Mouse (Mus musculus) brown adipose tissue, adult 24 weeks (tissue): ENCODE measurements at regions not wholly inside any gene's neighbourhood (a gene's known extent, or its start where the extent isn't known, plus 50 kb on each side); places are given as distances from the start of the nearest gene placed in this dataset.

ENCODE experiments used
- H3K27ac ChIP-seq: fragments of 200-500 bp; replicated peaks from 2 replicates; pipeline ENCODE4 v1.5.1; 2012; ENCODE audit warnings: low read depth, mild to moderate bottlenecking, low read length
- H3K4me1 ChIP-seq: fragments of 200-500 bp; 2 replicates; pipeline ENCODE4 v1.6.1; 2012; ENCODE audit warnings: low read length, mixed read lengths; ENCODE audit not compliant: control insufficient read depth, insufficient read depth, insufficient read length
- H3K4me3 ChIP-seq: fragments of 200-500 bp; 2 replicates; pipeline ENCODE4 v1.5.1; 2012; ENCODE audit warnings: low read depth, mild to moderate bottlenecking, low read length, moderate library complexity; ENCODE audit not compliant: insufficient read depth

DNA sequence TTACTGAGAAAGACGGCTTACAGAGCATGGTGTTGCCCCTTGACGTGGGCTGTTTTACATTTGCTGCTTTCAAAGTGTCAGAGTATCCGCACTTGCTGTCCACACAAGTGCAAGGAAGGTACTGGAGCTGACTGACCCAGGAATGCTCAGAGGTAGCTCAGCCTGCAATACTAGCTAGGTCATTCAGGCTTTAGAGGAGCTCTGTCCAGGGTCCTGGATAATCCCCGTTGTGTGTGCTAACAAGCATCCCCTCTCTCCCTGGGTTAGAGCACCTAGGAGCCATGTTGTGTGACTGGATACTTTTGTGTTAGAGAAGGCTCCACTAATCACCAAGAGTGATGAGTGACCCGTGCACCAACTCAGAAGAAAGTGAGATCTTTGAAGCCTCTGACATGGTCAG, 431.9 kb upstream of the 3110018I06Rik start:
- no peak overlapping the region for H3K27ac ChIP-seq

DNA sequence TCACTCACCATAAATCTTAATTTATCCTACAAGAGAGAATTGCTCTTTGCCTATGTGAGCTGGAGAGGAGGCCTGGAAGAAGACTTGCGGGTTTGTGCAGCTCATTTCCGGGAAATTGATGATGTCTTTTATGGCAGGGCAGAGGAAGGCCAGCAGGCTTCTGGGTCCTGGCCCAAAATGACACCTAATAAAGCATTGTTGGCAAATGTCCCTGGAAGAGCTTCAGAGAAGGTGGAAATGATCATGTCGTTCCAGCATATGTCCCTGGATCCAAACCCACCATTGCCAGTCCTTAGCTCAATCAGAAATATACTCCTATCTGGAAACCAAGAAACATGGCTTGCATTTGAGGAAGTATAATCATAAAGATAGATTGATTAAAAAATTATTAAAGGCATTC, 427.9 kb upstream of the 3110018I06Rik start:
- Histone ChIP-seq H3K27ac (no peak overlapping the region), H3K4me3 (no peak overlapping the region), H3K4me1 (no peaks in the 10 kb centered on the region)

More for the DNA sequence above, 431.9 kb upstream of the 3110018I06Rik start:
- Histone ChIP-seq H3K4me1 (no peaks in the 10 kb centered on the region), H3K4me3 (no peak overlapping the region)

DNA sequence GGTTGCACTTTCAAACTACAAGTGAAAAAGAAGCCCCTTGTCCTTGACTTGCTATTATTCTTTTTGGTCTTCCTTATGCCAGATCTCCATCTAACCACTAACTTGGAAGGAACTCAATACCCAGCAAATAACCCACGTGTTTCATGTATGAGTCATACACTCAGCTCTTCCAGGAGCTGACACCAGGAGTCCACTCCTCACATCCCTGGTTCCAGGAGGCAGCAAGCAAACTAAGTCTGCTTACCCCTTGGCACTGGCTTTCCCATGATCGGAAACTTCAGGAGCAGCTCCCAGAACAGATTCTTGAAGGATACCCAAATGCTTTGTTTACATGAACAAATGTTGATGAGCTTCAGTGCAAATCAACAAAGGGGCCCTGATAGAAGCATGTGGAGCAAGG, 421.1 kb upstream of the 3110018I06Rik start:
- Histone ChIP-seq H3K4me3 (no peak overlapping the region), H3K4me1 (no peaks in the 10 kb centered on the region), H3K27ac (no peak overlapping the region)

DNA sequence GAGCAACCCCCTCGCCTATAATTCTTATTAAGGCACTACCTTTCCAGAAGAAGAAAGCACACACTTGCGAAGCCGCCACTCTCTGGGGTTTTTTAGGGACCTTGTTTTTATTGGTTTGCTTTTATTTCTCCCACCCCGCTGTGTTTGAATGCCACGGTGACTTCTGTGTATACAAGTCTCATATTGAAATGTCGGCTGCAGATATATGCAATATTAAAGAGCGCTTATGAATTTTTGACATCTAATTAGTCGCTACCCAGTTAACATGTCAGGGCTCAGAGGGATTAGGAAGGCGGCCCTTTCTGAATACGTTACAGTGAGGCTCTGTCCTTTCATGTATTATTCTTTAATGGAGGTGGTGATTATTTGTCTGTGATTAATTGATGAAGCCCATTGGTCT, 405.9 kb upstream of the 3110018I06Rik start:
- no peak overlapping the region for H3K4me3 ChIP-seq
- H3K27ac ChIP-seq: no peak overlapping the region
- no peaks in the 10 kb centered on the region for H3K4me1 ChIP-seq

DNA sequence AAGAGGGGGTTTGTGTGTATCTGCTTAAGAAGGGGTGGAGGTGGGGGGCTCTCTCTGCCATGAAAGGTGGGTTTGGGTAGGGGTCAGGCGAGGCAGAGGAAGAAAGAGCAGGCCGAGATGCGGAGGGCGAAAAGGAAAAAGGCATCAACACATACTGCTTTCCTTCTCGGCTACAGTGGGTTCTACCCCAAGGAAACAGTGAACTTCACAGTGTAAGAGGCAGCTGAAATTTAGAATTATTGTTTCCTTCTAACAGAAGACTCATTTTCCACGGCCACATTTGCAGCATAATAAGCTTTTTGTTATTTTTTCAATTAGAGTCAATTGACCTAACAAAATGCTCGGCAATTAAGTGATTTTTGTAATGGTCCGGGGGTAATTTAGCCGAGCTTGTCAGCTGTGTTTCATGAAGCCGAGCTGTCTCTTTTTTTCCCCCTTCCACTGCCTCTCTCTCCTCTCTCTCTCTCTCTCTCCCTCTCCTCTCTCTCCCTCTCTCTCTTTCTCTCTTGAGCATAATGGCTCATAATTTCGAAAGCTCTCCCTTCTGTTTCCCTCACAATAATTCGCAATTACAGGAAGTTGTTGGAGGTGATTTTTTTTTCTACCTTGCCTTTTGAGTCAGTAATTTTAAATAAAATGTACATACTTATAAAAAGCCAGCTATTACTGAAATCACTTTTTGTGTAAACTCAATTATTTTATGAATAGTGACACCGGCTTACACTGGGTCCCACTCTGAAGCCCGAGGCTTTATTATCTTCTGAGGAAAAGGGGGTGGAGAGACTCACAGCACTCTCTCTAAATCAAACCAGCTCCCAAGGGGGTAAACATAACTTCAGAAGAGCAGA, 403.1 kb upstream of the 3110018I06Rik start:
- Histone ChIP-seq H3K4me1 (no peaks in the 10 kb centered on the region), H3K4me3 (no peak overlapping the region), H3K27ac (no peak overlapping the region)

DNA sequence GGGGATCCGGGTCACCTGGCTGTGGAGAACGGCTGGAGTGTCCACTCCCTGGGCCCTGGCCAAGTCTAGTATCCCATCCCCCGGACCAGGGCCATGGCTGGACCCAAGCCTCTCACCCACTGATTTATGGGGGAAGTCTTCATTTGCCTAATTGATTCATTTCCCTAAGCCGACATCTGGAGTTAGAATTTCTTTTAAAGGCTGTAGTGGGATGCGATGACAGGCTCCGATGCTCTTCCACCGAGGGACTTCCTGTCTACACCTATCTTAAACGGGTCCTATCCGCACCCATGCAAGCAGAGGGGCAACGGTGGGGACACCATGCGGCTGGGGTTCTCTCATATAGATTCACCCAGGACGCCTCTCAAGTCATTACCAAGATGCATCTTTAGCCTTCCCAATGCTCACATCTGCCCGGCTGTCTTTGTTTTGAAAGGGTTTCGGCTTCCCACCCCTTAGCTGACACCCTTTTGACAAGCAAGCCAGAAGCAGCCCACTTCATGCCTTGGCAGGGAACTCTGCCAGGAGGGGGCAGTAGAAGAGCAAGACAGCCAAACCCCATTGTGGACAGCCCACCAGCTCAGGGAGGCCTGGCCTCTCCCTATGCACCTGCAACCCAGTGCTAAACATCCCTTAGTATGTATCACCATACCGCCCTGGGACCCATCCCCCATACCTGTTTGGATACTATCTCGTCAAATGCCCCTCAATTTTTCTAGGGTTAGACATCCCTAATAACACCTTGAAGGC, 402.4 kb upstream of the 3110018I06Rik start:
- Histone ChIP-seq H3K4me3 (no peak overlapping the region), H3K4me1 (no peaks in the 10 kb centered on the region), H3K27ac (no peak overlapping the region)

DNA sequence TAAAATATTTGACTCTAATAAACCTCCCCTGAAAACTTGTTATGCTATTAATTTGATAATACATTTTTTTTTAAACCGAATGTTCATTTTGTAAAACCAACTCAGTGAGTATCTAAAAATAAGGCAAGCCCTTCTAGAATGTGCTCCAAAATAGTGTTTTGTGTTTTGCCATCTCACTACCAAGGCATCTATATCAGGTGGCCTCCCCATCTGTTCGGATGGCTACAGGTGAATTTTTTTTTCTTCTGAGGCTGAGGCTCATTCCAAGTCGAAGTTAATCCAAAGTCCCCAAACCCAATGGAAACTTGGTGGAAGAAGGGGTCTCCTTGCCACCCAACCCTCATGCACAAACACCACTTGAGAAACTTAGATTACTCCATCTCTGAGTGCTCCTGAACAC, 396.3 kb upstream of the 3110018I06Rik start:
- no peak overlapping the region for H3K4me3 ChIP-seq
- H3K27ac ChIP-seq: no peak overlapping the region
- H3K4me1 ChIP-seq: no peaks in the 10 kb centered on the region

DNA sequence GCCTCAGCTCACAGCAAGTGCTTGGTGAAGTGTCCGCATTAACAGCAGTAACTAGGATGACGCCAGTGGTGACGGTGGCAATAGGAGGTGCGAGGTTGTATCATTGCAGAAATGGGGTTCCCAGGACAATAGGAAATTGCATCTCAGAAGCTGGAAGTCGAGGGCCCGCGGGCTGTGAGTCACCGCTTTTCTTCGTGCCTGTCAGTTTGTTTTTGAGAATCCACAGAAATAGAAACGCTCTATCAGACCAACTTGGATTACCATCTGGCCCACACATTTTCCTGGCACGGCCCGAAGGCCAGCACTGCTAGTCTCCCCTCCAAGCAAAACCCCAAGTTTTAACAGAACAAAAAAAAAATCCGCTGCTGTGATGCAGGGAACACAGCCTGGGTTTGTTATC, 395.1 kb upstream of the 3110018I06Rik start:
- Histone ChIP-seq H3K27ac (no peak overlapping the region), H3K4me3 (no peak overlapping the region), H3K4me1 (no peaks in the 10 kb centered on the region)

DNA sequence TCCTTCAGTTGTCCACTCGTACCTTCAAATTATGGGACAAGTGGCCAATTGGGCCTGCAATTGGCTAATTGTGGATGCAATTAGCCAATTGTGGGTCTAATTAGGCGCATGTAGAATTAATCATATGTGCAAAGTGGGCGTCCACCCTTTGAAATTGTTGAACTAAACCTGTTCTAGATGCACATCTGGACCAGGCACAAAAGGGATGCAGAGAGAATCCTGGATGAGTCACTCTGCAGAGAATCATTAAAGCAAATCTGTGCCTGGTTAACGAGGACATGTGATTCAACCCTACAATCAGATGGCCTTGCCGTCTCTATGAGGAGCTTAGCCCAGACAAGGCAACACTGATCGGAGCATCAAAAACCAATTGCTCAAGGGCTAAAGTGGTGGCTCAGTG, 393.0 kb upstream of the 3110018I06Rik start:
- Histone ChIP-seq H3K4me1 (no peaks in the 10 kb centered on the region), H3K4me3 (no peak overlapping the region), H3K27ac (no peak overlapping the region)

DNA sequence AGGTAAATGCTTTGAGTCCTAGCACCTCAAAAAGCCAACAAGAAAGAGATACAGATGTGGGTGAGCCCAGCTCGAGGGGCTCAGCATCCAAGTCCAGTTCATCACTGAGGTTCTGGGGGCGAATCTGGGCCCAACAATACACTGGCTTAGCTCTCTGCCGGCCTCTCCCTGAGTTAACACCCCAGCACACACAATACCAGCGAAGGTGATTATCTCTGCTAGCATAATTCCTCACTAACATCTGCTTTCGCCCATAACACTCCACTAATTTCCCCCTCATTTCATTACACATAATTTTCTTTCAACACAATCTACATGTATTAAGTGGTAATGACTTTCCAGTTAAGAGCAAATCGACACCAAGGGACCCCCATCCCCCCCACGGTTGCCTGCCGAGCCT, 383.9 kb upstream of the 3110018I06Rik start:
- H3K27ac ChIP-seq: no peak overlapping the region
- H3K4me3 ChIP-seq: no peak overlapping the region

DNA sequence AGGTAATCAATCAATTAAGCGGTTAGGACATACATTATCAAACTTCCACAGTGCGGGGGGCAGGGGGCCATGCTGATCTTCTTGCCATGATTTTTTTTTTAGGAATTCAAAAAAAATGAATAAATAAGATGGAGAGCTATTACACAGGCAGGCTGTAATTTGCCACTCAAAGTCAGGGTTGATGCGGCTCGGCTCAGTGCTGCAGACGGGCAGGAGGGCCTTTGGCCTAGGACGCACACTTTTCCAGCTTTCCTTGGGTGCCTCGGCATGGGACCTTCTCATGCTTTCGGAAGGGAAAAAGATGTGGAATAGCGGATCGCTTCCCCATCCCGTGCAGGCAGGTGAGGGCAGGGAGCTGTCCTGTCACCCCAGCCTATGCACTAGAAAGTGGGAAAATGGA, 383.4 kb upstream of the 3110018I06Rik start:
- no peaks in the 10 kb centered on the region for H3K4me1 ChIP-seq
- no peak overlapping the region for H3K4me3 ChIP-seq
- no peak overlapping the region for H3K27ac ChIP-seq

More for the DNA sequence above, 383.9 kb upstream of the 3110018I06Rik start:
- no peaks in the 10 kb centered on the region for H3K4me1 ChIP-seq

DNA sequence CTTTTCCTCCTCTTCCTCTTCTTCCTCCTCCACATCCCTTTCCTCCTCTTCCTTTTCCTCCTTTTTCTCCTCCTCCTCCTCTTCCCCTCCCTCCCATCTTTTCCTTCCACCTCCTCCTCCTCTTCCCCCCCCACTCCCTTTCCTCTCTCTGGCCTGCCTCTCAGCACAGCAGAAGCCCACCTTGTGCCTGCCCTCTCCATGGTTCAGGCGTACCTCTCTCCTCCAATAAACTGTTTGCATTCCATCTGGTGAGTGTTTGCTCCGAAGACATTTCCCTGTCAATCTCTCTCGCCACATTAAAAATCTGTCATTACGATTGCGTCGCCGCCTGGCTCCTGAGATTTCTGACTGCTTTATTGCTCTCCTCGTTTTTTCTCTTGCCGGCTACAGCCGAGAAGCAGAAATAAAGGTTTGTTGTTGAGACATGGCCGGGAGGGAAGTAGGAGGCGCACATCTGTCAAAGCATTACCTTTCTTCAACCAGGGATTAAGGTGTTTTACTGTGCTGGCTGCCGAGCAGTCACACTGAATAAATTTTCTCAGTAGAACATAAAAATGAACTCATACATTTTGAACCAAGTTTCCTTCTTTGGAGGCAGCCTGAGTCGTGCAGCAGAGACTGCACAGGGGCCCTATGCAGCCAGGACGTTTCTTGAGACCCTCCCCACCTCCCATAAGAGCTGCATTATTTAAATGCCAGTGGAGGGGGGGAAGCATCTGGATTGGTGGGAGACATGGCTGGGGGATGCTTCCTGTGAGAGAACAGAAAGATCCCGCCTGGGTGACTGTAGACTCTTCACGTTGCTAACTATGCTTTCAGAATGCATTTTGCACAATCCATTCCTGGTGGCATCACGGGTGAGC, 376.3 kb upstream of the 3110018I06Rik start:
- Histone ChIP-seq H3K4me1 (no peaks in the 10 kb centered on the region), H3K27ac (no peak overlapping the region), H3K4me3 (no peak overlapping the region)

DNA sequence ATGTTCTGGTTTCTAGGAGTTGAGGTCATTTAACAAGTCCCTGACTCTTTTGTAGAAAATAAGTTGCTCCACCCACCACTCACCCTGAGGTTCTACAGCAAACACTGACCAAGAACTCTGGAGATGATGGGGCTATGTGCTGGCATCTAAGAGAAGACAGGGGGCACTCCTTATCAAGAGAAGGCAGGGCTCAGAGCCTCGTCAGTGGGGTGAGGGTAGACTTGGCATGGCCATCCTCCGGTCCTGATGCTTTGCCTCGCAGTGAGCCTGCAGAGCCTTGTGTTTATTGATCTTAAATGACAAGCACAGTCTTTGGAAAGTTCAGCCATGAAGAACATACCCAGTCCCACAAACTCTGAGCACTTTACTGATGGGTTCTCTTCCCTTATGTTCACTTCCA, 370.1 kb upstream of the 3110018I06Rik start:
- Histone ChIP-seq H3K27ac (no peak overlapping the region), H3K4me3 (no peak overlapping the region), H3K4me1 (no peaks in the 10 kb centered on the region)

DNA sequence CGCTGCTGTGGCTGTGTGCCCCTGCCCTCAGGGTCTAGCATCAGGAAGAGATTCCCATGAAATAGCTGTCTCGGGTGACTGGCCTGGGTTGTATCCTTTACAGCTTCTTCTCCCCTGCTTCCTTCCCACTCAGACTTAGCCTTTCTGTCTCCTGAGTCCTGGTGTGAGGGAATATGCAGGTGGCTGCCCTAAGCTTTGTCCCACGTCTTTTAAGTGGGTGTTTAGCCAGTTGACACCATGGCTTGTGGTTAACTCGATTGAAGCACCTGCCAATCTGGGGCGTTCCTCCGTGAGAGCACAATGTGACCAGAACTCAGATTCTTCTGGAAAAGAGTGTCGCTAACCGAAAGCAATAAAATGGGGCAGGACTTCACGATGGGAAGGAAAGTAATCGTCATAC, 369.4 kb upstream of the 3110018I06Rik start:
- Histone ChIP-seq H3K4me1 (no peaks in the 10 kb centered on the region), H3K4me3 (no peak overlapping the region), H3K27ac (no peak overlapping the region)

DNA sequence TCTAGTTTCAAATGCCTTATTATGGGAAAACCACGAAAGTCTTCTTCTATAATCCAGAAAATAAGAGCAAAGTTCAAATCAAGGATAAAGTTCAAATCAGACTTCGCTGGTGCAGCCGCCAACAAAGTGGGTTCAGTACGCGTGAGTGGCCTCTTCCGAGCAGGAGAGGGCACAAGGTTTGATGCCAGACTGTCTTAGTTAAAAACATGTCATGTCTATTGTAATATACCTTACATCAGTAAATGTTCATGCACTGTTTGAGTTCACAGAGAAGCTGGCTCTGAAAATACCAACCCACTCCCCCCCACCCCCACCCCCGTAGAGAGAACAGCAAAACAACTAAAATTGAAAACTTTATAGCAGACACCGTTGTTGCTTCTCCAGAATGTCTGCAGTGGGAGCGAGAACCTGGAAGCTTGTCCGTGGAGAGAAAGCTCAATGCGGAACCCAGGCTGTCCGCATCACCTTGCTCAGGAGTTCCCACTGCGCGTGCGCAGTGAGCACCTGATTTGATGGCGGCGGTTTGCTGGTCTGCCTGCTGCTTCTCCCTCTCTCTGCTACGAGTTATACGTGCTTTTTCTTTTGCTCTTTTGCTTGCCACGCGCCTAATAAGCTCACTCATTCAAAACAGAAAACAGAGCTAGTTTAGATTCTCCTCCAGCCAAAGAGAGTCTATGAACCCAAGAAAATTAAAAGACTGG, 367.8 kb upstream of the 3110018I06Rik start:
- no peak overlapping the region for H3K4me3 ChIP-seq
- H3K4me1 ChIP-seq: no peaks in the 10 kb centered on the region
- H3K27ac ChIP-seq: no peak overlapping the region
